Mouse (Mus musculus) adrenal gland, postnatal 10 days (tissue): ENCODE measurements at regions not wholly inside any gene's neighbourhood (a gene's known extent, or its start where the extent isn't known, plus 50 kb on each side); places are given as distances from the start of the nearest gene placed in this dataset.

ENCODE experiments used
- DNase-seq: peaks from one replicate; pipeline ENCODE4 v3.0.0; 2021; ENCODE audit warnings: mixed read lengths

- no peak for DNase-seq
These were observed 547.9 kb upstream of the Lrrc6 start for GRCm38 (mm10) chr15:67048621-67049020.

- no peak for DNase-seq
These were observed 547.4 kb upstream of the Lrrc6 start for GRCm38 (mm10) chr15:67048148-67048547.

GRCm38 (mm10) chr15:67045920-67046804, 545.5 kb upstream of the Lrrc6 start:
- no peak for DNase-seq

GRCm38 (mm10) chr15:67045329-67045728, 544.6 kb upstream of the Lrrc6 start:
- DNase-seq = no peak

- DNase-seq = no peak
These were observed 544.1 kb upstream of the Lrrc6 start for GRCm38 (mm10) chr15:67044806-67045205.

GRCm38 (mm10) chr15:67042131-67042530, 541.4 kb upstream of the Lrrc6 start:
- DNase-seq = no peak

- DNase-seq = no peak
These were observed 539.5 kb upstream of the Lrrc6 start for GRCm38 (mm10) chr15:67040229-67040628.

- peak; percentile 83 for DNase-seq
These were observed 538.8 kb upstream of the Lrrc6 start for GRCm38 (mm10) chr15:67039421-67039907.

GRCm38 (mm10) chr15:67037647-67038046, 536.9 kb upstream of the Lrrc6 start:
- DNase-seq = no peak

- no peak for DNase-seq
These were observed 535.6 kb upstream of the Lrrc6 start for GRCm38 (mm10) chr15:67036341-67036740.

GRCm38 (mm10) chr15:67033936-67034335, 533.2 kb upstream of the Lrrc6 start:
- DNase-seq = no peak

- no peak for DNase-seq
These were observed 531.3 kb upstream of the Lrrc6 start for GRCm38 (mm10) chr15:67031866-67032526.

GRCm38 (mm10) chr15:67030975-67031374, 530.3 kb upstream of the Lrrc6 start:
- DNase-seq = no peak

- no peak for DNase-seq
These were observed 527.5 kb upstream of the Lrrc6 start for GRCm38 (mm10) chr15:67028161-67028560.

- no peak for DNase-seq
These were observed 527.0 kb upstream of the Lrrc6 start for GRCm38 (mm10) chr15:67027751-67028150.

- no peak for DNase-seq
These were observed 525.0 kb upstream of the Lrrc6 start for GRCm38 (mm10) chr15:67025746-67026145.

- no peak for DNase-seq
These were observed 523.7 kb upstream of the Lrrc6 start for GRCm38 (mm10) chr15:67024386-67024785.

- DNase-seq = no peak
These were observed 522.4 kb upstream of the Lrrc6 start for GRCm38 (mm10) chr15:67023081-67023480.

GRCm38 (mm10) chr15:67021391-67021790, 520.7 kb upstream of the Lrrc6 start:
- no peak for DNase-seq

GRCm38 (mm10) chr15:67019891-67020290, 519.2 kb upstream of the Lrrc6 start:
- no peak for DNase-seq

GRCm38 (mm10) chr15:67019194-67019661, 518.5 kb upstream of the Lrrc6 start:
- DNase-seq = peak; percentile 29
